Mouse (Mus musculus): ENCODE results near the gene Glyat. TPM values are rescaled to one million over a fixed set of nuclear protein-coding genes. Genes with fewer than 3 reads are reported as not detected.

Gene Glyat
- polyA plus RNA-seq (2014; fragmentation: Nextera tagmentation; extraction: Ambion mirVana): not detected in 2 replicates

- Histone ChIP-seq H3K4me2 (ENCODE audit: low read depth, low read length, severe bottlenecking) (no peak within 1 kb of the TSS), H3K27me3 (ENCODE audit: control insufficient read depth, insufficient read depth, low read length) (no peaks in the 10 kb centered on the region), H3K9me3 (ENCODE audit: control insufficient read depth, low read length) (no peaks in the 10 kb centered on the region), H3K4me1 (replicated peaks; ENCODE audit: control insufficient read depth, insufficient read depth, low read length) (no peaks in the 10 kb centered on the region), H3K27ac (ENCODE audit: low read depth, low read length) (no peak within 1 kb of the TSS), H3K4me3 (ENCODE audit: low read depth, low read length) (no peak within 1 kb of the TSS), H3K36me3 (ENCODE audit: control insufficient read depth, insufficient read depth, low read length) (no peaks in the 10 kb centered on the region), H3K9ac (ENCODE audit: low read length) (no peak within 1 kb of the TSS)
- 83% methylated on average over 4 of the region's 4 CpGs for WGBS
- ATAC-seq (replicated peaks; ENCODE audit: low FRiP score) (no peak), DNase-seq (ENCODE audit: low spot score) (no peak)
Observed at GRCm38 (mm10) chr19:12633176-12633575, at the start of gene Glyat. Gene Glyat (plus strand): TSS chr19:12633308.

GRCm38 (mm10) chr19:12585310-12585709 is 47.8 kb upstream of the Glyat start:
- no peak for ATAC-seq (replicated peaks; ENCODE audit: low FRiP score)
- Histone ChIP-seq H3K9me3 (ENCODE audit: control insufficient read depth, low read length) (no peaks in the 10 kb centered on the region), H3K4me3 (ENCODE audit: low read depth, low read length) (no peak overlapping the region), H3K36me3 (ENCODE audit: control insufficient read depth, insufficient read depth, low read length) (no peaks in the 10 kb centered on the region), H3K27me3 (ENCODE audit: control insufficient read depth, insufficient read depth, low read length) (no peaks in the 10 kb centered on the region), H3K4me2 (ENCODE audit: low read depth, low read length, severe bottlenecking) (no peak overlapping the region), H3K27ac (ENCODE audit: low read depth, low read length) (no peak overlapping the region), H3K9ac (ENCODE audit: low read length) (no peak overlapping the region), H3K4me1 (replicated peaks; ENCODE audit: control insufficient read depth, insufficient read depth, low read length) (no peaks in the 10 kb centered on the region)
- 85% methylated on average over 4 of the region's 4 CpGs for WGBS
- no peak for DNase-seq (ENCODE audit: low spot score)

GRCm38 (mm10) chr19:12591908-12592307 is 41.2 kb upstream of the Glyat start:
- no peaks in the 10 kb centered on the region for H3K27me3 ChIP-seq (ENCODE audit: control insufficient read depth, insufficient read depth, low read length)
- ATAC-seq (replicated peaks; ENCODE audit: low FRiP score) (peak; percentile 43; the same call in 1 of the 2 replicates), DNase-seq (ENCODE audit: low spot score) (peak; percentile 63)
- H3K9ac ChIP-seq (ENCODE audit: low read length): no peak overlapping the region
- H3K9me3 ChIP-seq (ENCODE audit: control insufficient read depth, low read length): no peaks in the 10 kb centered on the region
- H3K4me3 ChIP-seq (ENCODE audit: low read depth, low read length): no peak overlapping the region
- H3K4me2 ChIP-seq (ENCODE audit: low read depth, low read length, severe bottlenecking): no peak overlapping the region
- no peak overlapping the region for H3K27ac ChIP-seq (ENCODE audit: low read depth, low read length)
- H3K36me3 ChIP-seq (ENCODE audit: control insufficient read depth, insufficient read depth, low read length): no peaks in the 10 kb centered on the region
- no peaks in the 10 kb centered on the region for H3K4me1 ChIP-seq (replicated peaks; ENCODE audit: control insufficient read depth, insufficient read depth, low read length)
- 19% methylated on average over 1 of the region's 1 CpGs for WGBS

- DNase-seq (ENCODE audit: low spot score) (no peak), ATAC-seq (replicated peaks; ENCODE audit: low FRiP score) (no peak)
- no peak overlapping the region for H3K4me3 ChIP-seq (ENCODE audit: low read depth, low read length)
Observed at GRCm38 (mm10) chr19:12595135-12595529, 38.0 kb upstream of the Glyat start.

GRCm38 (mm10) chr19:12595530-12596289 is 37.4 kb upstream of the Glyat start:
- Histone ChIP-seq H3K9me3 (ENCODE audit: control insufficient read depth, low read length) (no peaks in the 10 kb centered on the region), H3K27me3 (ENCODE audit: control insufficient read depth, insufficient read depth, low read length) (no peaks in the 10 kb centered on the region), H3K4me3 (ENCODE audit: low read depth, low read length) (peak overlapping the region; percentile 54), H3K4me1 (replicated peaks; ENCODE audit: control insufficient read depth, insufficient read depth, low read length) (no peaks in the 10 kb centered on the region), H3K4me2 (ENCODE audit: low read depth, low read length, severe bottlenecking) (peak overlapping the region; percentile 97), H3K9ac (ENCODE audit: low read length) (peak overlapping the region; percentile 51), H3K27ac (ENCODE audit: low read depth, low read length) (no peak overlapping the region), H3K36me3 (ENCODE audit: control insufficient read depth, insufficient read depth, low read length) (no peaks in the 10 kb centered on the region)
- under 1% methylated on average over 49 of the region's 49 CpGs for WGBS
- ATAC-seq (replicated peaks; ENCODE audit: low FRiP score) (peak; percentile 91), DNase-seq (ENCODE audit: low spot score) (peak; percentile 73)

More at GRCm38 (mm10) chr19:12595135-12595529, 38.0 kb upstream of the Glyat start:
- 62% methylated on average over 2 of the region's 2 CpGs for WGBS
- Histone ChIP-seq H3K4me2 (ENCODE audit: low read depth, low read length, severe bottlenecking) (peak overlapping the region; percentile 97; the same call in 1 of the 2 replicates), H3K36me3 (ENCODE audit: control insufficient read depth, insufficient read depth, low read length) (no peaks in the 10 kb centered on the region), H3K4me1 (replicated peaks; ENCODE audit: control insufficient read depth, insufficient read depth, low read length) (no peaks in the 10 kb centered on the region), H3K9me3 (ENCODE audit: control insufficient read depth, low read length) (no peaks in the 10 kb centered on the region), H3K27ac (ENCODE audit: low read depth, low read length) (no peak overlapping the region), H3K27me3 (ENCODE audit: control insufficient read depth, insufficient read depth, low read length) (no peaks in the 10 kb centered on the region), H3K9ac (ENCODE audit: low read length) (no peak overlapping the region)

- H3K27ac ChIP-seq (ENCODE audit: low read depth, low read length): no peak overlapping the region
- no peaks in the 10 kb centered on the region for H3K4me1 ChIP-seq (replicated peaks; ENCODE audit: control insufficient read depth, insufficient read depth, low read length)
- ATAC-seq (replicated peaks; ENCODE audit: low FRiP score) (peak; percentile 67), DNase-seq (ENCODE audit: low spot score) (peak; percentile 64)
- H3K9ac ChIP-seq (ENCODE audit: low read length): peak overlapping the region; percentile 51
- 18% methylated on average over 23 of the region's 23 CpGs for WGBS
- no peaks in the 10 kb centered on the region for H3K9me3 ChIP-seq (ENCODE audit: control insufficient read depth, low read length)
- H3K4me3 ChIP-seq (ENCODE audit: low read depth, low read length): peak overlapping the region; percentile 54
- no peaks in the 10 kb centered on the region for H3K36me3 ChIP-seq (ENCODE audit: control insufficient read depth, insufficient read depth, low read length)
- peak overlapping the region; percentile 97 for H3K4me2 ChIP-seq (ENCODE audit: low read depth, low read length, severe bottlenecking)
- H3K27me3 ChIP-seq (ENCODE audit: control insufficient read depth, insufficient read depth, low read length): no peaks in the 10 kb centered on the region
Observed at GRCm38 (mm10) chr19:12596290-12597072, 36.6 kb upstream of the Glyat start.

- Histone ChIP-seq H3K27me3 (ENCODE audit: control insufficient read depth, insufficient read depth, low read length) (no peaks in the 10 kb centered on the region), H3K36me3 (ENCODE audit: control insufficient read depth, insufficient read depth, low read length) (no peaks in the 10 kb centered on the region), H3K9ac (ENCODE audit: low read length) (no peak overlapping the region), H3K4me1 (replicated peaks; ENCODE audit: control insufficient read depth, insufficient read depth, low read length) (no peaks in the 10 kb centered on the region), H3K4me3 (ENCODE audit: low read depth, low read length) (no peak overlapping the region), H3K9me3 (ENCODE audit: control insufficient read depth, low read length) (no peaks in the 10 kb centered on the region), H3K27ac (ENCODE audit: low read depth, low read length) (no peak overlapping the region), H3K4me2 (ENCODE audit: low read depth, low read length, severe bottlenecking) (no peak overlapping the region)
- DNase-seq (ENCODE audit: low spot score) (no peak), ATAC-seq (replicated peaks; ENCODE audit: low FRiP score) (no peak)
- 80% methylated on average over 3 of the region's 3 CpGs for WGBS
Observed at GRCm38 (mm10) chr19:12597073-12597405, 36.1 kb upstream of the Glyat start.

- H3K4me3 ChIP-seq (ENCODE audit: low read depth, low read length): no peak overlapping the region
- H3K36me3 ChIP-seq (ENCODE audit: control insufficient read depth, insufficient read depth, low read length): no peaks in the 10 kb centered on the region
- no peak overlapping the region for H3K4me2 ChIP-seq (ENCODE audit: low read depth, low read length, severe bottlenecking)
- WGBS: 77% methylated on average over 3 of the region's 3 CpGs
- no peaks in the 10 kb centered on the region for H3K4me1 ChIP-seq (replicated peaks; ENCODE audit: control insufficient read depth, insufficient read depth, low read length)
- H3K27ac ChIP-seq (ENCODE audit: low read depth, low read length): no peak overlapping the region
- no peak for ATAC-seq (replicated peaks; ENCODE audit: low FRiP score)
- no peak overlapping the region for H3K9ac ChIP-seq (ENCODE audit: low read length)
- H3K27me3 ChIP-seq (ENCODE audit: control insufficient read depth, insufficient read depth, low read length): no peaks in the 10 kb centered on the region
- no peaks in the 10 kb centered on the region for H3K9me3 ChIP-seq (ENCODE audit: control insufficient read depth, low read length)
- no peak for DNase-seq (ENCODE audit: low spot score)
Observed at GRCm38 (mm10) chr19:12598674-12599073, 34.4 kb upstream of the Glyat start.
